Mouse (Mus musculus) liver, embryonic 13.5 days (tissue): ENCODE data around the gene Rassf3. TPM values are rescaled to one million over a fixed set of nuclear protein-coding genes. Genes with fewer than 3 reads are reported as not detected.

Experiments used
- ATAC-seq: fragments of 200-750 bp; cut with Nextera tagmentation; 2 replicates; pipeline ENCODE4 v1.8.0; 2017; ENCODE audit warnings: low read depth, mild to moderate bottlenecking, moderate number of reproducible peaks, moderate library complexity
- DNase-seq: peaks from one replicate; pipeline ENCODE4 v3.0.0; 2022
- H3K27ac ChIP-seq: fragments of 300-500 bp; sonication (generic); 2 replicates; pipeline ENCODE4 v1.5.1; 2015; ENCODE audit warnings: moderate library complexity, mild to moderate bottlenecking, inconsistent platforms
- H3K27me3 ChIP-seq: fragments of 300-500 bp; sonication (generic); 2 replicates; pipeline ENCODE4 v1.6.1; 2015; ENCODE audit warnings: mild to moderate bottlenecking, inconsistent platforms
- H3K36me3 ChIP-seq: fragments of 300-500 bp; sonication (generic); 2 replicates; pipeline ENCODE4 v1.6.1; 2015; ENCODE audit warnings: mild to moderate bottlenecking, inconsistent platforms
- H3K4me1 ChIP-seq: fragments of 300-500 bp; sonication (generic); replicated peaks from 2 replicates; pipeline ENCODE4 v1.6.1; 2015; ENCODE audit warnings: inconsistent platforms
- H3K4me2 ChIP-seq: fragments of 300-500 bp; sonication (generic); 2 replicates; pipeline ENCODE4 v1.6.1; 2015; ENCODE audit warnings: inconsistent platforms, mild to moderate bottlenecking, moderate library complexity
- H3K4me3 ChIP-seq: fragments of 300-500 bp; sonication (generic); replicated peaks from 2 replicates; pipeline ENCODE4 v1.5.1; 2015; ENCODE audit warnings: mild to moderate bottlenecking, inconsistent platforms
- H3K9ac ChIP-seq: fragments of 300-500 bp; sonication (generic); 2 replicates; pipeline ENCODE4 v1.6.1; 2015; ENCODE audit warnings: mild to moderate bottlenecking, inconsistent platforms
- H3K9me3 ChIP-seq: fragments of 300-500 bp; sonication (generic); replicated peaks from 2 replicates; pipeline ENCODE4 v1.6.1; 2016; ENCODE audit warnings: inconsistent platforms
- WGBS: fragments of 180-500 bp; shearing (Covaris S2); methylation state at CpG from one replicate; pipeline ENCODE4 v1.1.7; 2015; ENCODE audit not compliant: insufficient replicate concordance; 5-methylcytosine and 5-hydroxymethylcytosine counted together
- polyA plus RNA-seq: library from polyadenylated mRNA; unstranded; fragments of >200 nt; fragmentation: Nextera tagmentation; extraction: Ambion mirVana; gene quantifications from 2 replicates; pipeline ENCODE4 v1.2.1, GENCODE M21; 2015

The Rassf3 gene
- polyA plus RNA-seq, 1 experiment from 2014 or later: 7.4 TPM

DNA sequence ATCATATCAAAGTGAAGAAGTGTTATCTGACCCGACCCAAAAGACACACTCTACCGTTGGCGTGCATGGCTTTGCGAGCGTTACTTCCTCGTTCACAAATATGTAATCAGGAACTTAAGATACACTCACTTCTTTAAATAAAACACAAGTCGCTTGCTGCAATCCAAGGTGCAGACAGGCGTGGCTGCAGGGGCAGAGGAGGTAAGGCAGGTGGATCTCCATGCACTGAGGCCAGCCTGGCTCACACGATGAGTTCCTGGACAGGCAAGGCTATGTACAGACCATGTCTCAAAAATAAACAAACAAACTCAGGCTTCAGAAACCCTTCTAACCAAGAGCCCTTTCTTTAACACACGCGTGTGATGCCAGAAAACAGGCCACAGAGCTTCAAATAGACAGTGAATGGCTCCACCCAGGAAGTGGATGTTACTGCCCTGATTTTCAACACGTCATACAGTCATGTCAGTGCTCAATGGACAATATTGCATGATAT, 2.4 kb downstream of the Rassf3 start:
- peaks cover 11% of the 10 kb centered on the region; the same call in 1 of the 2 replicates for H3K27me3 ChIP-seq
- H3K9me3 ChIP-seq: no peaks in the 10 kb centered on the region
- no peak for ATAC-seq
- no peaks in the 10 kb centered on the region for H3K36me3 ChIP-seq
- DNase-seq: no peak
- peak overlapping the region; percentile 45; the same call in 1 of the 2 replicates for H3K27ac ChIP-seq
- whole genome bisulfite sequencing: 5% methylated on average over 12 of the region's 12 CpGs
- H3K4me3 ChIP-seq: peak overlapping the region; percentile 80
- peak overlapping the region; percentile 87; the same call in 1 of the 2 replicates for H3K9ac ChIP-seq
- peak overlapping the region; percentile 100 for H3K4me2 ChIP-seq
- H3K4me1 ChIP-seq: peaks cover 86% of the 10 kb centered on the region

DNA sequence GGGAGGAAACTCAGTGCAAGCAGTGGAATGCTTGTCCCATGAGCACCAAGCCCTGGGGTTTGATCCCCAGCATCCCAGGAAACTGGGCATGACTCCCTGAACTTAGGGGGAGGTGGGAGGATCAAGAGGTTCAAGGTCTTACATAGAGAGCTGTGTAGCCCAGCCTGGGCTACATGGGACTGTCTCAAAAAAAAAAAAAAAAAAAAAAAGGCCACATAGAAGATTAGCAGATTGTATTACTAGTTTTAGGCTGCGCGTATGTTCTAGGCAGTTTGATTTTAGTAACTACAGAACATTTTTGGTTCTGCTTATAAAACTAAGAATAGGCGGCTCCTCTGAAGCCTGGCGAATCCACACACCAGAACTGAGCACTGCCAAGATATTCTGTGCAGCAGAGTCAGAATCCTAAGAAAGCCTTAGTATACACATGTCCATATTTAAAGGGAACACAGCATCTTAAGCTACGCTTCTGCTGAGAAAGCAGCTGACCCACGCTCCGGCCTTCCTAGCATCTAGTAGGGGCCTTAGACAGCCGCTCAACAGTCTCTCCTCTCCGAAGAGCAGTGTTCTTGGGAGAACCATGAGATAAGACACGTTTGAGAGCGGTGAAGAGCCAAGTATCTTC, 3.4 kb downstream of the Rassf3 start:
- Histone ChIP-seq H3K9me3 (no peaks in the 10 kb centered on the region), H3K4me2 (peak overlapping the region; percentile 100), H3K4me1 (peaks cover 93% of the 10 kb centered on the region), H3K9ac (peak overlapping the region; percentile 87), H3K27me3 (peaks cover 11% of the 10 kb centered on the region; the same call in 1 of the 2 replicates), H3K27ac (peak overlapping the region; percentile 25; the same call in 1 of the 2 replicates), H3K36me3 (no peaks in the 10 kb centered on the region), H3K4me3 (0 out of 2 replicates have a peak overlapping the region, but pooled peaks have one; percentile 4)
- WGBS: 42% methylated on average over 11 of the region's 11 CpGs
- ATAC-seq (no peak), DNase-seq (no peak)

DNA sequence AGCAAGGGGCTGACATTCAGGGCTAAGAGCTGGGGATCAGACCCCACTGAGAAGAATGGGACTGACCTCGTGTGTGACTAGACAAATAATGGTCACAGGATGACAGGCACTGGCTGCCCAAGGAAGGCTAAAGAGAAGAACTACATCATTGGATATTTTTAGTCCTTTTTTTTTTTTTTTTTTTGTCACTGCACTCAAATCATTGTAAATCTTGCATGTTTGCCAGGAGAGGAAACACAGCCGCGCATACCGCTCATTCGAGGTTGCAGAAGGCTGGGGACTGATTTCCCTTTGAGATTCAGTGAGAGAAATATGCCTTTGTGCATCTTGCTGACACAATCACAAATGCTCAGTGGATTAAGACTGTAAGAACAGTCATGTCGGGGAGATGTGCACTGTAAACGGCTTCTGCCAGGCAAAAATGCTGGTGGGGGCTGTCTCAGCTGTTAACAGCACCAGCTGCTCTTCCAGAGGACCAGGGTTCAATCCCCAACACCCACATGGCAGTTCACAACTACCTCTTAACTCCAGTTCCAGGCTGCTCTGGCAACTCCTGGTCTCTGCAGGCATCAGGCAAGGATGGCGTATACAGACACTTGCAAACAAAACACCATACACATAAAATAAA, 4.5 kb downstream of the Rassf3 start:
- WGBS: 47% methylated on average over 8 of the region's 8 CpGs
- Histone ChIP-seq H3K4me2 (peak overlapping the region; percentile 100; the same call in 1 of the 2 replicates), H3K4me1 (peaks cover 87% of the 10 kb centered on the region)

GRCm38 (mm10) chr10:121469625-121470024, 6.5 kb downstream of the Rassf3 start:
- ATAC-seq (0 out of 2 replicates have a peak, but pooled peaks have one; percentile 13), DNase-seq (no peak)
- Histone ChIP-seq H3K36me3 (no peaks in the 10 kb centered on the region), H3K4me2 (peak overlapping the region; percentile 38), H3K4me3 (no peak overlapping the region), H3K27me3 (peaks cover 6% of the 10 kb centered on the region; the same call in 1 of the 2 replicates), H3K27ac (no peak overlapping the region), H3K9me3 (no peaks in the 10 kb centered on the region), H3K4me1 (peaks cover 81% of the 10 kb centered on the region), H3K9ac (no peak overlapping the region)
- WGBS: 6% methylated on average over 3 of the region's 3 CpGs

More for the DNA sequence above, 4.5 kb downstream of the Rassf3 start:
- no peak overlapping the region; the same call in 1 of the 2 replicates for H3K9ac ChIP-seq
- peak overlapping the region; percentile 37 for H3K27ac ChIP-seq
- no peaks in the 10 kb centered on the region for H3K36me3 ChIP-seq
- no peak overlapping the region for H3K4me3 ChIP-seq
- no peak for DNase-seq
- ATAC-seq: no peak
- H3K9me3 ChIP-seq: no peaks in the 10 kb centered on the region
- H3K27me3 ChIP-seq: peaks cover 11% of the 10 kb centered on the region; the same call in 1 of the 2 replicates

DNA sequence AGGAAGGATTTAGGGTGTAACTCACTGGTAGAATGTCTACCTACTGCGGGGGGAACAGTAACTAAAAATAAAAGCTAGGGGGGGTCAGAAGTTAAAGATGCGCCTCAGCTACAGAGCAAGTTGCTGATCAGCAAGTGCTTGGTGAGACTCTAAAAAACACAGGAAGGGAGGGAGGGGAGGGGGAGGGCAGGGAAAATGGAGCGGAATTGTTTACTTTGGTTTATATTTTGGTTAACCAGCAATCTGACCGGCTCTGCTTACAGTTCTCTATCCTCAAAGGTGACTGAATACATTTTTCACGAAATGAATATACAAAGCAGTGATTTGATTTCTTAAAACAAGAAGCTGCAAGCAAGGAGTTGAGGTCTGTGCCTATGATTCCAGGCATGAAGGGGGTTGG, 7.2 kb downstream of the Rassf3 start:
- no peak overlapping the region for H3K27ac ChIP-seq
- ATAC-seq (no peak), DNase-seq (no peak)
- peaks cover 75% of the 10 kb centered on the region for H3K4me1 ChIP-seq
- peak overlapping the region; percentile 38 for H3K4me2 ChIP-seq
- no peaks in the 10 kb centered on the region for H3K36me3 ChIP-seq
- no peaks in the 10 kb centered on the region for H3K27me3 ChIP-seq
- no peak overlapping the region for H3K9ac ChIP-seq
- no peaks in the 10 kb centered on the region for H3K9me3 ChIP-seq
- no peak overlapping the region for H3K4me3 ChIP-seq
- 29% methylated on average over 5 of the region's 5 CpGs for WGBS

- ATAC-seq: no peak
- Histone ChIP-seq H3K4me3 (no peak overlapping the region), H3K4me2 (no peak overlapping the region), H3K9ac (no peak overlapping the region), H3K36me3 (no peaks in the 10 kb centered on the region), H3K4me1 (peaks cover 68% of the 10 kb centered on the region), H3K27me3 (no peaks in the 10 kb centered on the region), H3K27ac (no peak overlapping the region), H3K9me3 (no peaks in the 10 kb centered on the region)
- 82% methylated on average over 5 of the region's 5 CpGs for WGBS
- DNase-seq: no peak
Observed at GRCm38 (mm10) chr10:121468261-121468660, 7.9 kb downstream of the Rassf3 start.

DNA sequence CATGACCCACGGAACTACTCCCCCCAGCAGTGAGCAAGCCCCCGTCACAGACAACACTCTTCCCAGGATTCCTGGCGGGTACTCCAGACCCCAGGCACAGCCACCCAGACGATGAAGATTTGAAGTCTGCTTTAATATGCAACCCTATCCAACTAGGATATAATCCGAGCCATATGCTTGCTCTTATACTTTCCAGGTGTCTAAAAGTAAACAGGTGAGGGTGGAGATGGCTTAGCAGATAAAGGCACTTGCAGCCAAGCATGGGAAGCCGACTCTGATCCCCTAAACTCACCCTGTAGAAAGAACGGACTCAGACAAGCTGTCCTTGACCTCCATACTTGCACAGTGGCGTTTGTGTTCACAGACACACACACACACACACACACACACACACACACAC, 8.4 kb downstream of the Rassf3 start:
- Histone ChIP-seq H3K4me2 (no peak overlapping the region), H3K4me3 (no peak overlapping the region), H3K9ac (no peak overlapping the region), H3K9me3 (no peaks in the 10 kb centered on the region), H3K36me3 (peaks cover 1% of the 10 kb centered on the region; the same call in 1 of the 2 replicates), H3K4me1 (peaks cover 63% of the 10 kb centered on the region), H3K27me3 (no peaks in the 10 kb centered on the region), H3K27ac (no peak overlapping the region)
- DNase-seq (no peak), ATAC-seq (no peak)
- 62% methylated on average over 8 of the region's 8 CpGs for WGBS

DNA sequence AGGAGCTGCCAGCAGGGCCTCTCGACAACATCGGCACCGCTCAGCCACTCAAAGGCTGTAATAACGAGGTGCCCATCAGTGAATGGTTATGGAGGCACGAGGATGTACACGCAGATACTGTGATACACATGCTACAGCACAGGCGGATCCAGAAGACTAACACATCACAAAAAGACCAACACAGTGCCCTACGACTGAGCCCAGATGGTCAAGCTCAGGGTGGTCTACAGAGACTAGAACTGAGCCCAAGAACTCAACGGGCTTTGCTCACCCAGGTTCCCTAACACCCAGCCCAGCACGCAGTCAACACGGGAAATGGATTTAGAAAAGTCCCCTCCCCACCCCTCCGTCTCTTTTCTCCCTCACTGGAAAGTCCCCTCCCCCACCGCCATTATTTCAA, 9.1 kb downstream of the Rassf3 start:
- Histone ChIP-seq H3K36me3 (peaks cover 3% of the 10 kb centered on the region; the same call in 1 of the 2 replicates), H3K4me1 (peaks cover 62% of the 10 kb centered on the region), H3K9me3 (no peaks in the 10 kb centered on the region), H3K27ac (no peak overlapping the region), H3K9ac (no peak overlapping the region), H3K27me3 (no peaks in the 10 kb centered on the region), H3K4me3 (no peak overlapping the region), H3K4me2 (no peak overlapping the region)
- ATAC-seq (no peak), DNase-seq (no peak)
- WGBS: 69% methylated on average over 13 of the region's 13 CpGs

- Histone ChIP-seq H3K9ac (no peak overlapping the region), H3K4me2 (no peak overlapping the region), H3K36me3 (peaks cover 3% of the 10 kb centered on the region; the same call in 1 of the 2 replicates), H3K9me3 (no peaks in the 10 kb centered on the region), H3K4me1 (peaks cover 53% of the 10 kb centered on the region), H3K27ac (no peak overlapping the region), H3K4me3 (no peak overlapping the region), H3K27me3 (no peaks in the 10 kb centered on the region)
- 58% methylated on average over 5 of the region's 5 CpGs for WGBS
- ATAC-seq (no peak), DNase-seq (no peak)
Observed at GRCm38 (mm10) chr10:121465033-121465432, 11.1 kb downstream of the Rassf3 start.

GRCm38 (mm10) chr10:121462162-121462881, 13.8 kb downstream of the Rassf3 start:
- peaks cover 3% of the 10 kb centered on the region; the same call in 1 of the 2 replicates for H3K36me3 ChIP-seq
- H3K27me3 ChIP-seq: no peaks in the 10 kb centered on the region
- ATAC-seq (no peak), DNase-seq (no peak)
- WGBS: 60% methylated on average over 24 of the region's 24 CpGs
- no peaks in the 10 kb centered on the region for H3K9me3 ChIP-seq
- H3K9ac ChIP-seq: no peak overlapping the region
- no peak overlapping the region for H3K4me3 ChIP-seq
- H3K4me2 ChIP-seq: peak overlapping the region; percentile 22; the same call in 1 of the 2 replicates
- H3K4me1 ChIP-seq: peaks cover 54% of the 10 kb centered on the region
- H3K27ac ChIP-seq: no peak overlapping the region
